Mouse (Mus musculus) midbrain, postnatal 0 days (tissue): Measurements from ENCODE around the gene Atp6v1g1. TPM values are rescaled to one million over a fixed set of nuclear protein-coding genes. Genes with fewer than 3 reads are reported as not detected.

ENCODE experiments used
- ATAC-seq: fragments of 200-750 bp; cut with Nextera tagmentation; 2 replicates; pipeline ENCODE4 v1.8.0; 2017; ENCODE audit warnings: moderate number of reproducible peaks, mild to moderate bottlenecking, moderate TSS enrichment, moderate library complexity; ENCODE audit not compliant: low FRiP score
- DNase-seq: peaks from one replicate; pipeline ENCODE4 v3.0.0-alpha.2; 2015; ENCODE audit warnings: low spot score
- H3K27ac ChIP-seq: fragments of 300-500 bp; sonication (generic); 2 replicates; pipeline ENCODE4 v1.5.1; 2014; ENCODE audit warnings: low read depth, mild to moderate bottlenecking, low read length, mixed read lengths
- H3K27me3 ChIP-seq: fragments of 300-500 bp; sonication (generic); 2 replicates; pipeline ENCODE4 v1.6.1; 2014; ENCODE audit warnings: low read length, control low read depth, mixed read lengths; ENCODE audit not compliant: insufficient read depth
- H3K36me3 ChIP-seq: fragments of 300-500 bp; sonication (generic); 2 replicates; pipeline ENCODE4 v1.6.1; 2014; ENCODE audit warnings: low read length, control low read depth, mixed read lengths; ENCODE audit not compliant: insufficient read depth
- H3K4me1 ChIP-seq: fragments of 300-500 bp; sonication (generic); 2 replicates; pipeline ENCODE4 v1.6.1; 2014; ENCODE audit warnings: mild to moderate bottlenecking, control low read depth, antibody characterized with exemption, low read length, mixed read lengths; ENCODE audit not compliant: insufficient read depth
- H3K4me2 ChIP-seq: fragments of 300-500 bp; sonication (generic); 2 replicates; pipeline ENCODE4 v1.6.1; 2014; ENCODE audit warnings: low read depth, mild to moderate bottlenecking, low read length, mixed read lengths; ENCODE audit not compliant: poor library complexity, severe bottlenecking
- H3K4me3 ChIP-seq: fragments of 300-500 bp; sonication (generic); 2 replicates; pipeline ENCODE4 v1.5.1; 2014; ENCODE audit warnings: low read depth, mild to moderate bottlenecking, low read length, moderate library complexity
- H3K9ac ChIP-seq: fragments of 300-500 bp; sonication (generic); replicated peaks from 2 replicates; pipeline ENCODE4 v1.6.1; 2014; ENCODE audit warnings: mild to moderate bottlenecking, low read length, moderate library complexity, mixed read lengths; ENCODE audit not compliant: poor library complexity, severe bottlenecking
- H3K9me3 ChIP-seq: fragments of 300-500 bp; sonication (generic); 2 replicates; pipeline ENCODE4 v1.6.1; 2016; ENCODE audit warnings: low read length, control low read depth
- CTCF ChIP-seq: IDR thresholded peaks from 2 replicates; pipeline ENCODE4 v1.5.1; 2016; ENCODE audit warnings: antibody characterized with exemption, mild to moderate bottlenecking
- WGBS: fragments of 180-500 bp; shearing (Covaris S2); extraction: QIAGEN DNeasy Blood & Tissue Kit; methylation state at CpG from one replicate; pipeline ENCODE4 v1.1.7; 2014; 5-methylcytosine and 5-hydroxymethylcytosine counted together
- polyA plus RNA-seq: library from polyadenylated mRNA; unstranded; fragments of >200 nt; fragmentation: Nextera tagmentation; extraction: Ambion mirVana; gene quantifications from 2 replicates; pipeline ENCODE4 v1.2.1, GENCODE M21; 2015
- total RNA-seq: library from RNA; depleted of rRNA; stranded (reverse); fragments of >200 nt; gene quantifications from 2 replicates; pipeline ENCODE4 v1.2.3, GENCODE M21; 2014

Gene Atp6v1g1
- total and polyA plus RNA-seq, 2 experiments from 2014 or later: 142 to 357 TPM

DNA sequence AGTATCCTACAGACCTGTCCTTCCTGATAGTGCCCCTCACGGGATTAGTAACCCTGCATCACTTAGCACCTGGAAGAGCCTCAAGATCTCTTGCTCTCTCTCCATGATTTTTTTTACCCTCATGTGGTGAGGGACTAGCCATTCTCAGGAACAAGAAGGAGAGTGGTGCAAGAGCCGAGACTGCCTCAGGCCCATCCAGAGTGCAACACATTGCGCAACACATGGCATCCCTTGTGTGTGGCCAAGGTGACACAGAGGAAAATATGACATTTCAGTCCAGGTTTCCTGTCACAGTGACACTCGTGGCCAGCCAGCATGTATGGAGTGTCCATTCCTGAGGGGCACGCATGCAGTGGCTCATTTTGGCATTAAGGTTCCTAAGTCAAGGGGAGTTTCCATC is 28.0 kb downstream of the Atp6v1g1 start:
- Histone ChIP-seq H3K36me3 (no peaks in the 10 kb centered on the region), H3K4me3 (no peak overlapping the region), H3K4me1 (no peaks in the 10 kb centered on the region; the same call in 1 of the 2 replicates), H3K9ac (no peak overlapping the region), H3K9me3 (no peaks in the 10 kb centered on the region), H3K4me2 (no peak overlapping the region), H3K27me3 (no peaks in the 10 kb centered on the region), H3K27ac (no peak overlapping the region)
- TF ChIP-seq CTCF: no peak
- 91% methylated on average over 5 of the region's 5 CpGs for WGBS
- DNase-seq: no peak
- no peak for ATAC-seq

DNA sequence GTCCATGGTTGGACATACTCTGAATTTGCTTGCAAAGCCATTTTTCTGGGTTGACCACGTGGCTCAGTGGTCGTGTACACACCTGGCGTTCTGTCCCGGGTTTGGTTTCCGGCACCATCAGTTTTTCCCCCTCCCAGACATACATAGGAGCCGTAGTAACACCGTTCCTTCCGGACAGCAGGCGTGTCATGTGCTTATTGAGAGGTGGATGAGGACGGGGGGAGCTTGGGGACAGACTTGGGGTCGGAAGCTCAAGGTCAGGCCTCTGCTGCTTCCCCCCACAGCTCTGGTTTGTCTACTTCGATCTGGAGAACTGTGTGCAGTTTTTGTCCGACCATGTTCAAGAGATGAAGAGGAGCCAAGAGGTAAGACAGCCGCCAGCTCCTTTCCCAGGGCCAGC is 35.1 kb downstream of the Atp6v1g1 start:
- 0 out of 2 replicates have a peak, but pooled peaks have one; percentile 34 for ATAC-seq
- no peak for TF ChIP-seq CTCF
- Histone ChIP-seq H3K4me1 (peaks cover 11% of the 10 kb centered on the region; the same call in 1 of the 2 replicates), H3K27ac (peak overlapping the region; percentile 38; the same call in 1 of the 2 replicates), H3K27me3 (no peaks in the 10 kb centered on the region), H3K9me3 (no peaks in the 10 kb centered on the region), H3K36me3 (no peaks in the 10 kb centered on the region), H3K9ac (no peak overlapping the region), H3K4me3 (no peak overlapping the region), H3K4me2 (no peak overlapping the region)
- WGBS: 69% methylated on average over 14 of the region's 14 CpGs
- DNase-seq: no peak

DNA sequence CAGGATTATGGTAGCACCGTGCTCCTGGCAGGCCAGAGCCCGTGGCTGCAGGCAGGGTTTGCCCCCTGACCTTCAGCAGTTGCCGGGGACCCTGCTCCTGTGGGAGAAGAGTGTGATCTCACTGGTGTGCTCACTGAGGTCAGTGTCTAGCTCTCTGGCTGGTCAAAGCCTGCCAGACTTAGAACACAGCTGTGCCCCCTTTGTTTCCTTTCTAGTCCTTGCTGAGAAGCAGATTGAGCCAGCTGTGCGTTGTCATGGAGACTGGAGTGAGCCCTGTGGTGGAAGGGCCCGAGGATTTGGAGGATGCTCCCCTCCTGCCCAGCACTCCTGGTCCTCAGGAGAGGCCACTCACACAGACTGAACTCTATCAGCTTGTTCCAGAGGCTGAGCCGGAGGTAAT is 35.5 kb downstream of the Atp6v1g1 start:
- Histone ChIP-seq H3K4me1 (peaks cover 11% of the 10 kb centered on the region; the same call in 1 of the 2 replicates), H3K36me3 (no peaks in the 10 kb centered on the region), H3K27ac (peak overlapping the region; percentile 38; the same call in 1 of the 2 replicates), H3K27me3 (no peaks in the 10 kb centered on the region), H3K4me2 (no peak overlapping the region), H3K9me3 (no peaks in the 10 kb centered on the region), H3K9ac (no peak overlapping the region), H3K4me3 (no peak overlapping the region)
- peak; percentile 63 for DNase-seq
- peak; percentile 84 for ATAC-seq
- WGBS: 13% methylated on average over 6 of the region's 6 CpGs
- TF ChIP-seq CTCF: no peak

DNA sequence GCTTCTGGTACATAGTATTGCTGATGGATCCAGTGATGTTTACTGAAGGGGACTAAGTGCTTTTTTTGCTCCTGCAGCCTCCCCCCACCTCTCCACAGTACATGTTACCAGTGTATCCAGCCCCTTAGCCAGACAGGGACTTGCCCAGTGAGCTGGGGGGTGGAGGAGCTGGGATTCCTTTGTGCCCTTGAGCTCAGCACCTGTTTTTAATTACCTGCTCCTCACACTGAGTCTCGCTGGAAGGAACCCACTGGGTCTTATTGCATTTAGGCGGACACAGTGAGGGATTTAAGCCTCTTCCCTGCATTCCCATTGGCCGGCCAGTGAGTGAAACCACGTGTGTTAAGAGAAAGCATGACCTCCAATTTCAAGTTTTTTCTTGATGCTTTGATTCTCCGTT is 38.0 kb downstream of the Atp6v1g1 start:
- Histone ChIP-seq H3K9me3 (no peaks in the 10 kb centered on the region), H3K4me2 (no peak overlapping the region), H3K27me3 (no peaks in the 10 kb centered on the region), H3K36me3 (no peaks in the 10 kb centered on the region), H3K4me1 (peaks cover 11% of the 10 kb centered on the region; the same call in 1 of the 2 replicates), H3K4me3 (no peak overlapping the region), H3K27ac (no peak overlapping the region), H3K9ac (no peak overlapping the region)
- no peak for TF ChIP-seq CTCF
- no peak for ATAC-seq
- no peak for DNase-seq
- WGBS: 68% methylated on average over 5 of the region's 5 CpGs

DNA sequence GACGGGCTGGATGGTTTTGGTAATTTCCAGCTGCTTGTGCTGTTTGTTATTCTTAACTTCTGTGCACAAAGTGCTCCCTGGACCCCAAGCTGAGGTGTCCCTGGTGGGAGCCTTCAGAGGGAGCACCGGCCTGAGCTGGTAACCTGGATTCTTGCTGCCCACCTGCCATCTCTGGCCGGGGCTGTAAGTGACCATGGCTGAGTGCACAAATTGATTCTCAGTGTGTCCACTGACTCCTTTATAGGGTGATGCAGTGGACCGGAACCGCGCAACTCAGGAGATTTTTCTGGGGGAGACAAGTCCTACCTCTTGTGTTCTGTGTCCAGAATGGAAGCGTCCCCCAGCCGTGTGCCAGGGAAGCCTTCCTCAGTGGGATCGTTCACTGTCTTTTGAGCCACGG is 40.6 kb downstream of the Atp6v1g1 start:
- TF ChIP-seq CTCF: no peak
- Histone ChIP-seq H3K9ac (no peak overlapping the region), H3K27ac (no peak overlapping the region), H3K27me3 (no peaks in the 10 kb centered on the region), H3K4me1 (peaks cover 3% of the 10 kb centered on the region; the same call in 1 of the 2 replicates), H3K4me3 (no peak overlapping the region), H3K4me2 (no peak overlapping the region), H3K9me3 (no peaks in the 10 kb centered on the region), H3K36me3 (no peaks in the 10 kb centered on the region)
- no peak for DNase-seq
- WGBS: 78% methylated on average over 10 of the region's 10 CpGs
- no peak for ATAC-seq

DNA sequence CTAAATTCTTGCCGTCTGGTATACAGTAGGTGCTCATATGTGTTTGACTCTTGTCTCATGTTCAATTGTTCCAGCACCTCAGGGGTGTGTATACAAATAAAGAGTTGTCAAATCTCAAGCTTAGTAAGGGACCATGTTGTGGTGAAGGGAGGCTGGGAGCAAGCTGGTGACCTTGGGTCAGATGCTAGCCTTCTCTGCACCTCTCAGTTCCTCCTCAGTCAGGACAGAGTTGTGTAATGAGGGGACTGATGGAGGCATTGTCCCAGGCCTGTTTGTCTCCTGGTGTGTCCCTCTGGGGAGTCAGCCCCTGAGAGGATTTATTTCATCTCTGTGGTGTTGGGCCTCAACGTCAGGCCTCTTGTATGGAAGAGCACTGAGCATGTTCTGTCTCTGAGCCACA is 41.7 kb downstream of the Atp6v1g1 start:
- no peak overlapping the region for H3K4me2 ChIP-seq
- no peak for TF ChIP-seq CTCF
- no peaks in the 10 kb centered on the region for H3K9me3 ChIP-seq
- ATAC-seq: no peak
- 83% methylated on average over 2 of the region's 2 CpGs for WGBS
- no peaks in the 10 kb centered on the region for H3K4me1 ChIP-seq
- H3K27me3 ChIP-seq: no peaks in the 10 kb centered on the region
- no peaks in the 10 kb centered on the region for H3K36me3 ChIP-seq
- no peak overlapping the region for H3K27ac ChIP-seq
- H3K4me3 ChIP-seq: no peak overlapping the region
- DNase-seq: no peak
- no peak overlapping the region for H3K9ac ChIP-seq
